In the genomic region with DNA sequence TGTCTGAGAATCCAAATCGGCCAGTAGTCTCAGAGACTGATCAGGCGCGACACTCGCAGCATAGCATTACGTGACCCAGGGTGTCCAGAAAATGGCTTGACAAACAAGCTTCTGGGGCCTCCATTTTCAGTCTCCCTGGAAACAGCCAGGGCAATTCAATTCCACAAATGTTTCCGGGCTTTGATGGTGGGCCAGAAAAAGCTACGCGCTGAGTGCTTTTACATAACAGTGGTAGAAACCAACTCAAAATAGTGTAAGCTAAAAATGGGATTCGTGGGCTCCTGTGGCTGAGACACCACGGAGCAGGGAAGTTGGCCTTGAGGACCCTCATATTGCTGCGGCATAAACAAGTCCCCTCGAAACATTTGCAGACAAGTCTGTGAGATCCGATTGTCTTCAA, we compare ENCODE assay signal across 16 mouse cellular contexts.
DNase-seq lines count a peak whose midpoint lies in the region; ATAC-seq lines count a peak whose summit lies in the region.
"Had no signal": no experiment of that assay in that cellular context is flagged by ENCODE, and none has a peak within 500 bp of the region (broad histone marks: within the 10 kb centered on the region; RNA-seq: fewer than 3 reads in every experiment).

No protein-coding gene starts in this region.

- no peak overlapping the region for H3K4me3 ChIP-seq in midbrain, embryonic 11.5 days (ENCODE audit: low read depth, low read length)
- H3K4me3 ChIP-seq in midbrain, embryonic 15.5 days: no peak overlapping the region
- no peak overlapping the region for H3K4me3 ChIP-seq in midbrain, embryonic 16.5 days (ENCODE audit: low read depth, low read length)
- H3K4me3 ChIP-seq in kidney, embryonic 16.5 days (ENCODE audit: low read length): no peak overlapping the region
- H3K4me3 ChIP-seq: heart, embryonic 12.5 days; liver, embryonic 12.5 days; neural tube, embryonic 15.5 days; stomach, embryonic 15.5 days had no signal

- peak; percentile 83 for DNase-seq in midbrain, embryonic 11.5 days (ENCODE audit: low spot score, missing footprints)
- DNase-seq in layer of hippocampus, adult 9-10 months (ENCODE audit: low spot score): peak; percentile 25
- DNase-seq in ovary, postnatal 10 days (ENCODE audit: low spot score): no peak
- no peak for DNase-seq in natural killer cell, adult 2 months (ENCODE audit: low spot score in 2 of 2)
- DNase-seq: gastrocnemius, postnatal 14 days; lung, postnatal 10 days; thymus, postnatal 25 days had no signal

- peaks cover 33% of the 10 kb centered on the region for H3K4me1 ChIP-seq in midbrain, embryonic 11.5 days (ENCODE audit: control insufficient read depth, insufficient read depth, low read length)
- peaks cover 33% of the 10 kb centered on the region for H3K4me1 ChIP-seq in midbrain, embryonic 15.5 days
- peaks cover 25% of the 10 kb centered on the region for H3K4me1 ChIP-seq in midbrain, embryonic 16.5 days (ENCODE audit: control insufficient read depth, insufficient read depth, low read length)
- peaks cover 7% of the 10 kb centered on the region for H3K4me1 ChIP-seq in kidney, embryonic 16.5 days (ENCODE audit: insufficient read depth, low read length)
- H3K4me1 ChIP-seq: heart, embryonic 12.5 days; liver, embryonic 12.5 days; stomach, embryonic 15.5 days had no signal

- ATAC-seq in midbrain, embryonic 11.5 days (ENCODE audit: low FRiP score): no peak
- no peak for ATAC-seq in midbrain, embryonic 15.5 days (replicated peaks)
- ATAC-seq in midbrain, embryonic 16.5 days: no peak
- no peak for ATAC-seq in kidney, embryonic 16.5 days (ENCODE audit: low FRiP score, low TSS enrichment)
- ATAC-seq: CD4-positive, CD25-positive, alpha-beta regulatory T cell, adult 4 months; intestine, embryonic 16.5 days; liver, embryonic 12.5 days had no signal

- H3K9me3 ChIP-seq in midbrain, embryonic 11.5 days (ENCODE audit: control insufficient read depth, low read length): peaks cover 3% of the 10 kb centered on the region; the same call in 1 of the 2 replicates
- H3K9me3 ChIP-seq in midbrain, embryonic 15.5 days: no peaks in the 10 kb centered on the region
- no peaks in the 10 kb centered on the region for H3K9me3 ChIP-seq in midbrain, embryonic 16.5 days (replicated peaks; ENCODE audit: control insufficient read depth, low read length, poor library complexity, severe bottlenecking)
- no peaks in the 10 kb centered on the region for H3K9me3 ChIP-seq in kidney, embryonic 16.5 days (ENCODE audit: low read length)
- H3K9me3 ChIP-seq: liver, embryonic 12.5 days; neural tube, embryonic 15.5 days; stomach, embryonic 15.5 days had no signal

- H3K4me2 ChIP-seq in midbrain, embryonic 11.5 days: no peak overlapping the region
- no peak overlapping the region for H3K4me2 ChIP-seq in midbrain, embryonic 15.5 days
- H3K4me2 ChIP-seq in midbrain, embryonic 16.5 days (ENCODE audit: low read length): no peak overlapping the region
- no peak overlapping the region for H3K4me2 ChIP-seq in kidney, embryonic 16.5 days (replicated peaks; ENCODE audit: low read depth, low read length)
- H3K4me2 ChIP-seq: heart, embryonic 12.5 days; liver, embryonic 12.5 days; neural tube, embryonic 15.5 days; stomach, embryonic 15.5 days had no signal

- no peaks in the 10 kb centered on the region; the same call in 1 of the 2 replicates for H3K27me3 ChIP-seq in midbrain, embryonic 11.5 days (ENCODE audit: control insufficient read depth, insufficient read depth, low read length)
- H3K27me3 ChIP-seq in midbrain, embryonic 15.5 days (replicated peaks): no peaks in the 10 kb centered on the region
- H3K27me3 ChIP-seq in midbrain, embryonic 16.5 days (ENCODE audit: control insufficient read depth, insufficient read depth, low read depth, low read length): no peaks in the 10 kb centered on the region; the same call in 1 of the 2 replicates
- no peaks in the 10 kb centered on the region for H3K27me3 ChIP-seq in kidney, embryonic 16.5 days (ENCODE audit: insufficient read depth, low read length)
- H3K27me3 ChIP-seq: liver, embryonic 12.5 days; neural tube, embryonic 15.5 days; stomach, embryonic 15.5 days had no signal

- no peaks in the 10 kb centered on the region for H3K36me3 ChIP-seq in midbrain, embryonic 11.5 days (ENCODE audit: control insufficient read depth, insufficient read depth, low read length)
- H3K36me3 ChIP-seq in midbrain, embryonic 15.5 days (replicated peaks): no peaks in the 10 kb centered on the region
- no peaks in the 10 kb centered on the region for H3K36me3 ChIP-seq in midbrain, embryonic 16.5 days (ENCODE audit: control insufficient read depth, insufficient read depth, low read length)
- H3K36me3 ChIP-seq in kidney, embryonic 16.5 days (ENCODE audit: insufficient read depth, low read length): no peaks in the 10 kb centered on the region
- H3K36me3 ChIP-seq: heart, embryonic 12.5 days; liver, embryonic 12.5 days; neural tube, embryonic 15.5 days; stomach, embryonic 15.5 days had no signal

- H3K27ac ChIP-seq in midbrain, embryonic 11.5 days (ENCODE audit: low read depth, low read length): no peak overlapping the region
- no peak overlapping the region for H3K27ac ChIP-seq in midbrain, embryonic 15.5 days
- H3K27ac ChIP-seq in midbrain, embryonic 16.5 days (ENCODE audit: low read length): 0 out of 2 replicates have a peak overlapping the region, but pooled peaks have one; percentile 11
- no peak overlapping the region for H3K27ac ChIP-seq in kidney, embryonic 16.5 days (ENCODE audit: low read length)
- H3K27ac ChIP-seq: liver, embryonic 12.5 days; stomach, embryonic 15.5 days had no signal

- H3K9ac ChIP-seq in midbrain, embryonic 11.5 days (ENCODE audit: low read length): no peak overlapping the region
- H3K9ac ChIP-seq in midbrain, embryonic 15.5 days: no peak overlapping the region
- no peak overlapping the region for H3K9ac ChIP-seq in midbrain, embryonic 16.5 days (ENCODE audit: low read depth, low read length)
- no peak overlapping the region for H3K9ac ChIP-seq in kidney, embryonic 16.5 days (replicated peaks; ENCODE audit: low read length)
- H3K9ac ChIP-seq: heart, embryonic 12.5 days; liver, embryonic 12.5 days; neural tube, embryonic 15.5 days; stomach, embryonic 15.5 days had no signal

- WGBS in midbrain, embryonic 11.5 days: 46% methylated on average over 13 of the region's 13 CpGs
- 30% methylated on average over 13 of the region's 13 CpGs for WGBS in midbrain, embryonic 15.5 days
- WGBS in midbrain, embryonic 16.5 days: 28% methylated on average over 13 of the region's 13 CpGs
- WGBS in kidney, embryonic 16.5 days: 67% methylated on average over 13 of the region's 13 CpGs

Comparison
In these comparisons a context has a peak if more than half of its experiments do, and no peak if none do; other contexts are left out.
1. DNase-seq: peak in midbrain, embryonic 11.5 days (single experiment) and layer of hippocampus, adult 9-10 months (single experiment); none in ovary, postnatal 10 days (single experiment) and natural killer cell, adult 2 months (0 of 2).